Mouse (Mus musculus) B cell, adult 2 months (primary cell): Measurements from ENCODE around the gene Ankdd1b.

Source experiments
- DNase-seq, 2 experiments: peaks; one replicate each; pipeline ENCODE4 v3.0.0; 2022

Ankdd1b gene

GRCm38 (mm10) chr13:96452621-96453020, 18.4 kb downstream of the Ankdd1b start:
- no peak for DNase-seq

DNA sequence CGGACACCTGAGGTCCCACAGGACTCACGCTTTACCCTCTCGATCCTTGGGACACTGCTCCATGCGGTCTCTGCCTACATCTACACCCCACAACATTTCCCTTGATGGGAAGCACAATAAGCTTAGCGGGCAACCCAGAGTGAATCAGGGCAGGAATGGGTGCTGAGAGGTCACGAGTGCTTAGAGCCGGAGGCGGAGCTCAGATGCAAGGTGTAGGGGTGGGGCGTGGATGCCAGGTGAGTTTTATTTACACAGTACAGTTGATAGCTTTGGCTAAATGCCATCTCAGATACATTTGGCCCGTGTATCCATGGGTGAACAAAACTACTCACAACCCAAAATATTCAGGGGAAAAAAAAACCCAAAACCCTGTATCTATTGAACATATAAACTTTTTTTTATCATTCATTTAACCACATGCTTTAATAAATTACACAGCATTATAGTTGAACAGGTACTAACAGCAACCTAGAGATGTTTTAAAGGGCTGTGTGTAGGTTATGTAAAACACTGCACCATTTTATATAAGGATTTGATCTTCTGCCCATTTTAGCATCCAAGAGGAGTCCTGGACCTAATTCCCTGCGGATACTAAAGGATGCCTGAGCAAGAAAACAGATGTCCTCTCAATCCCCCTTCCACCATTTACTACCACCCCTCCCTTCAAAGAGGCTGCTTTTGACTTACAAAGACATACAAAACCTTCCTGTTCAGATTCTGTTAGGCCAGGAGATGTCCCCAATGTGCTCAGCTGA, 19.4 kb downstream of the Ankdd1b start:
- no peak for DNase-seq

DNA sequence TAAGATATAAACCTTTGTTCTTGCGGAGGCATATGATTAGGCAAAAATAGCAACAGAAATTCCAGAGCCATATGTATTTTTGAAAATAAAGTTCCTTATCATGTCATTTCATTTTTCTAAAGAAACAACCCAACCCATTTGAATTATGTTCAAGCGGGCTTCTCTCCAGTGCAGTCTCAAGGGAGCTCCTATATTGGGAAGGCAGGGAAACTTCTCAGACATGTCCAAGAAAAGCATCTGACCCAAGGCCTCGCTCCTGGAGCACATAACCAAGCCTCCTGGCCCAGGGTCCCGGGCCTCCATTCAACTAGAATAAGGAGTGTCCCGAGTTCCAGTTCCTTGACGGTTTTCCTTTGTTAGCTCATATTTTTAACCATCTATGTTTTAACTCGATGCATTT, 20.1 kb downstream of the Ankdd1b start:
- DNase-seq = no peak

GRCm38 (mm10) chr13:96450205-96450856, 20.7 kb downstream of the Ankdd1b start:
- no peak for DNase-seq

GRCm38 (mm10) chr13:96440436-96440835, 30.6 kb downstream of the Ankdd1b start:
- DNase-seq = no peak

DNA sequence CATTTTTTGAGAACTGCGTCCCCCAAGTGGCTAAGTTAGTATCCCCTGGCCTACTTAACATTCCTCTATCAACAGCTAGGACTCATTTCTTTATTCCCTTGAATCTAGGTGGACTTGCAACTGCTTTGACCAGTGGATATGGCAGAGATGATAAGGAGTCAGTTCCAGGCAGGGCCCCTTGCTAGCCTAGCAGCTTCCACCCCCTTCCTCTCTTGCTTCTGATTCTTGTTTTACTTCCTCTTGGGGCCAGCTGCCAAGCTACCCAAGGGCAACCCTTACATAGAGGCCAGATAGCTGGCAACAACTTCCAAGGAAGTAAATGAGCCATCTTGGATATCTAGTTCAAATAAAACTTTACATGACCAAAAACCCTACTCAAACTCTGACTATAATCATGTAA, 34.1 kb downstream of the Ankdd1b start:
- no peak for DNase-seq

DNA sequence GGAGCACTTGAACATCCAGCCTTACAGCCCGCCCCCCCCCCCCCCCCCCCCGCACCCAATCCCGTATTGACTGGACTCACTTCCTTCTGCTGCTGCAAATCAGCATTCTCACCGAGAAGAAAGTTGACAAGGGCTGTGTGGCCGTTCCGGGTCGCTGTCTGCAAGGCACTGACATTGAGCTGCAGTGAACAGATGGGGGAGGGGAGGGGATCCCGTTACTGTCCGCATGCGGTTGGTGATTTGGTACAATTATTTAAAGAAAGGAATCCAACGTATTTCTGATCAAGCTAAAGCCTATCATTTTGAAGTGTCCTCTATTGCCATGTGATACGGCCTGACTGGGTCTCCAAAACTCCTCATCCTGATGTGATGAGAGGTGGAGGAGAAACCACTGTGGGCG, 35.2 kb downstream of the Ankdd1b start:
- peak in 1 of 2 experiments; percentile 2 for DNase-seq

GRCm38 (mm10) chr13:96434899-96435331, 36.1 kb downstream of the Ankdd1b start:
- DNase-seq = no peak

DNA sequence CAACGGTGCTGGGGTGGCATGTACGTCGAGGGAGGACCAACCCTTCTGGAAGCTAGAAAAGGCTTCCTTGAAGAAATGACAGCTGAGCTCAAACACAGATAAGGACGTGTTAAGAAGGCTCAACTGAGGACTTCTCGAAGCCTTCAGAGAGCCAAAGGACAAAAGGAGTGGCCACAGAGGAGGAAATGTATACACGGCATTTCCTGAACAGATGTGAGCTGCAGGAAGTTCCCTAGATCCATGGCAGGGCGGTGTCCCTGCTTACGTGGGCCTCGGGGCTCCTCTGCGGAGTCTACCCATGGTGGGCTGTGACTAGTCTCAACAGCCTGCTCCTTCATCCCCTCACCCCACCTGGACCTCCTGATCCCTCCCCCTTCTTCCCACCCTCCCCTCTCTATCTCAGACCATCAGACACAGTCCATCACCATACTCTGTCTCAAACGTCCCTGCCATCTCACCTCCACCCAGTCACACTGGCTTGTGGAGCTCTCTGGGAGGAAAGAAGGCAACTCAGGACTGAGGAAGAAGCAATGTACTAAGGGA, 37.3 kb downstream of the Ankdd1b start:
- peak; percentile 10 to 16 for DNase-seq

DNA sequence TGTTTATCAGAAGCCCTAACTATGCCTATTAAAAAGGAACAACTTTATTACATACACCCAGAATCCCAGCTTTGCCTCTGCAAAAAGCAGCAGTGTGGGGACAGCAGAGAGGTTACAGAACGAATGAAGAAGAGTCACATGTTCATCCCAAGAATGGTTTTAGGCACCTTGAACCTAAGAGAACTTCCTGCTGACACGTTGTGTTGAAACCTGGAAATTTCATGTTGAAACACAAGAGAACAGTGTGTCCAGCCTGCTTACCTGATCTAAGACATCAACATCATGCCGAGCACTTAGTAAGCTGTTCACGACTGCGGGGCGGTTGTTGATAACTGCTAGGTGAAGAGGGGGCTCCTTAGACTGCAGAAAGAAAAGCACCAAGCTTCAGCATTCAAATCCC, 38.0 kb downstream of the Ankdd1b start:
- DNase-seq = no peak

DNA sequence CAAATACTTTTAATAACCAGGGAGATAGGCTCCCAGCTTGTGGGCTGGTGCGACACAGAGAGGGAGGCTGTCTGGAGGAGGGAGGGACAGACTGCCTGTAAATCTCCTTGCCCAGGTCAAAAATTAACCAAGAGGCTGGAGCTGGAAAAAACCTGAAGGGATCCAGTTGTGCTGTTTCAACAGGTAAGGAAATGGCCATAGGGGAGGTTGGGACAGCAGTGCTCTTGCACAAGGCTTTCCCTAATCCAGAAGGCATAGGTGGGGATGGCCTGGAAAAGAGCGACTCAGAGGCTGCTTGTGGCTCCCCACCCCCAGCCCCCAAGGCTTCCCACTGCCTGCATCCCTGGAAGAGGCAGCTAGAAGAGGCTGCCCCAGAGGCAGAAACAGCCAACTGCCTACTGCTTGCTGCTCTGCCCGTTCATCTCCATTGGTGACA, 38.6 kb downstream of the Ankdd1b start:
- DNase-seq = no peak

- peak; percentile 85 to 86 for DNase-seq
These were observed 39.3 kb downstream of the Ankdd1b start for GRCm38 (mm10) chr13:96431595-96432156.

DNA sequence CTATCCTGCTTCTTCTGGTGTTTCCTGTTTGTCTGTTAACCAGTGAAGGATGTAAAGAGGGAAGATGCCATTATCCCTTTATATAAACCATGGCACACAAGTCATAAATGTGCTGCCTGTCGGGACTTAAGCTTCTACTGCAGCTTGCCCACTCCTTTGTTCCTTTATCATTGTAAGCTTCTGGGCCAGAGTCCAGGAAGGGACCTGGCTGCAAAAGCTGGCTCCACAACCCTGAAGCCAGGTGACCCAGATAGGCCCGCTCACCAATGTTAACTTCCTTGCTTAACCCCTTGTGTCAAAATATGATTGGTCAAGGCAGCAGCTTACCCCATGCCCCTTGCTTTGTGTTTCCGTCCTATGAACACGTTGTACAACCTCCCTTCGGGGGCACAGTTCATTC, 42.5 kb downstream of the Ankdd1b start:
- DNase-seq = no peak

DNA sequence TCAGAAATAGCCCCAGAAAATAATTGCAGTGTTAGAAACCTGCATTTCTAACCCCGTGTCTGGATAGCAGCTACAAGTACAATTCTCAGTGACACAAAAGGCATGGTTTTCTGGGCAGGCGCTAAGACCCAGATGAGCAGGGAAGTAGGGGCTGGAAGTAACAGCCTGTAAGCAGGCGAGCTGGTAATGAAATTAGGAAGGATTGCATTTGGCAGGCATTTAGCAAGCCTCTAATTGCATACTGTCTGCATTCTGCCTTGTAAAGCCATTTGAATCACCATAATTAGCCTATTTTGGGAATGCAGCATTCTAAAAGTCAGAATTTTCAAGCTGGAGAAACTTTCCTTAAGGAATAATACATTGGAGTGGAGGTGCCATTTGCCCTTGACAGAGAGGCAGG, 45.0 kb downstream of the Ankdd1b start:
- no peak for DNase-seq

DNA sequence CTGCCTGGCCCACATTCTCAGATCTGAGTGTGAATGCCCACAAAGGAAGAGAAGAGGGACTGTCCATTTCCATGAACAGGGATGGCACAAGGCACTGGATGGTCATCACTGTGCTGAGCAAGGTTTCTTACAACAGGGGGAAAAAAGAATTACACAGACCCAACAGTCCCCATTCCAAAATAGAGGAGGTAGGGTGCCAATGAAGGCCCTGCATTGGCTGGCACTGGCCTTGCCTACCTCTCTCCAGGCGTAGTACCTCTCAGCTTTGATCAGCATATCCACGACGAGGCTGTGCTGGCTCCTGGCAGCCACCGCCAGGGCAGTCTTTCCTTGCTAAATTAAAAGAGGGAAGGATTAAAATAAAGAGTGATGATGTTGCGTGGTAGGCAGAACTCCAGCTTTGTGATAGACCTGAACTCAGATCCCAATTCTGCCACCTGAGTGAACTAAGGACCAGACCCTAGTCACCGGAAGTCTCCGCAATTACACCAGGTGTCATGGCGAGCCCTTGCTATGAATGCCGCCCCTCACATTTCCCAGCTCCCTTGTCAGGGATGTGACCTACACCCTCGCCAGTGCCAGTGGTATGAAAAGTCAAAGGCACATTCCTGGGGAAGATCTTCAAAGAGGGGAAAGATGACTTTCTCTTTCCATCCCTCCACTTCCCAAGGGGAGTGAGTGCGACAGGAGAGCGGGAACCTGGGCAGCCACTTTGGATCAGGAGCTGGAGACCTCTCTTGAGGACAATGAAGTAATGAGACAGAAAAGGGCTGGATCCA, 46.3 kb downstream of the Ankdd1b start:
- no peak for DNase-seq

GRCm38 (mm10) chr13:96421230-96421629, 49.8 kb downstream of the Ankdd1b start:
- no peak for DNase-seq

GRCm38 (mm10) chr13:96418487-96418886, 52.5 kb downstream of the Ankdd1b start:
- DNase-seq = no peak

DNA sequence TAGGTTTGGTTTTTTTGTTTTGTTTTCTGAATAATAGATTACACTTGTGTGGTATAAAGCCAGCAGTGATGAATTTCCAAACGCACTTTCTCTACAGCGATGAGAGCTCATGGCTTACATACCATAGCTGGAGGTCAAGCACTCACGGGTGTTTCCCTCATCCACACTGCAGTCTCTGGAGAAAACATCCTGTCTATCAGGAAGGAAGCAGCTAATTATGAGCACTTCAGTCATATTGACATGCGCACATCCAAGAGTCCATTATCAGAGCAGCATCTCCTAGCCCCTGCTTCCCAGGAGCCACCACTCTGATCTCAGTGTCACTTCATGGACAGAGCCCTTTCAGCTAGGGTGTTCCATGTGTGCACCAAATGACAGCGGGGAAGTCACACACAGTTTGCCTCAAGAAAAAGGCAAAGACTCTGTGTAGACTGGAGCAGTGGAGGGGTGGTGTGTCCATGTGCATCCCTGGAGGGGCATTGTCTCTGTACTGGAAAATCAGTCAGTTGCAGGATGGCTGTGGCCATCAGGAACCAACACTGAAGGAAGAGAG, 53.7 kb downstream of the Ankdd1b start:
- no peak for DNase-seq

GRCm38 (mm10) chr13:96416380-96416779, 54.6 kb downstream of the Ankdd1b start:
- DNase-seq = no peak

DNA sequence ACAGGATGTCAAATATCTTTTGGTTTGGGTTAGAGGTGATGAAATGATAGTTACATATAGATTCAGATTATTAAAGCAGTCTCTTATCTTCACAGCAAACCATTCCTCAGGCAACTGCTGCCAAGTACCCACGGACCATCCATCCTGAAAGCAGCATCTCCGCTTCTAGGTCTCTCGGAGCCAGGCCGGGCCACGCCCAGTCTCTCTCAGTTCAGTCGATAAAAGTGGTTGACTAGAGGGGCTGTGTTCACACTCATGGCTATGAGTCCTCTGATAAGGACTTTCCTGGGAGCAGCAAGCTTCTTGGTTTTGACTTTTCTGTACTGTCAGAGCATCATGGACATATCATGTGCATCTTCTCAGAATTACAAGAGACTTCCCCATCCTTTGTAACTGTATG, 56.6 kb downstream of the Ankdd1b start:
- DNase-seq = no peak

DNA sequence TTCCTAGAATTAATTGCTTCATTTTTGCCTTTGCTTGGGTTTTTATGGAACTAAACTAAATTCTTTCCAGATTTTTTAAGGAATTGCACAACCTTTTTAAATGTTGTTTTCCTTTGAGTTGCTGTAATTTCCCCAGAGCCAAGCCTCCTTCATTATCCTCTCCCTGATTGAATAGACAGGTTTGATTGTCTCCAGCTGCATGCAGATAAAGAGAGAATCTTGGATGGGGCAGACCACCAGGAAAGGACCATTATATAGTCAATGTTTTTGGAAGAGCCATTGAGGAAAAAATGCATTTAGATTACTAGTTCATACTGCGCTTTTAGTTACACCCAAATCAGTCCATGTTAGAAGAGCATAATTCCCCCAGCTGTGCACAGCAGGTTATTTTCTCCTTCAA, 62.2 kb downstream of the Ankdd1b start:
- no peak for DNase-seq

DNA sequence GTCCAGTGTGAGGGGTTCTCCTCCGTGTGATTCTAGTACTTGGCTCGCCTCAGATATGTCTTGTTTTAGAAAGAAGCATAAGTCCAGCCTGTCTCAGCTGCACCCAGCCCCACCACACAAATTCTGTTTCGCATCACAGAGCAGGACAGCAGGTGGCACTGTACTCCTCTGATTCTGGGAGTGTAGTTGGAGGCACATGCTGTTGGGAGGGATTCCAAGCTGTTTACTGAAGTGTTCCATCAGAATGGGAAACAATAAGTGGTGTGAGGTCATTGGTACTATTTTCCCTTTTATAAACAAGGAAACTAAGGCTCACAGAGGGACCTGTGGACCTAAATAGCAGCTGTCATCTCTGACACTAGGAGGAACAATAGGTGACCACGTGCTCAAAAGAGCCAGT, 64.0 kb downstream of the Ankdd1b start:
- peak in 1 of 2 experiments; percentile 6 for DNase-seq

DNA sequence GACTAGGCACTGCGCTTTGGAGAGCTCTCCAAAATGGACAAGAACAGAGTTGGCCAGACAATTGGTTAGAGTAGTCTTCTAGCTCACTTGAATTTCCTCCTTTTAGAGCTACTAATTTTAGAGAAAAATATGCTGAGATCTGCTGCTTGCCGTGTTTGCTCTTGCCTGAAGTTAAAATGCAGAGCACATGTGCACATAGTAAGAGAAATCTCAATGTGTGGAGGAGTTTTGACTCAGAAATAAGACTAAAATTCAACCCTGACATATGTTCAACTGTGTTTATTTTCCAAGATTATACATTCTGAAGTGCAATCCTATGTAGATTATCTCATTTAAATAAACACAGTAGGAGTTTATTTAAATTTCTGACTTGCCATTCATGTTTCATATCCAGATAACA, 65.5 kb downstream of the Ankdd1b start:
- no peak for DNase-seq
